Mouse (Mus musculus) spleen, postnatal 14 days (tissue): ENCODE data around the gene Carm1.

Experiments
- DNase-seq, 2 experiments: peaks; one replicate each; pipeline ENCODE4 v3.0.0; 2021 to 2022; ENCODE audit warnings: low spot score in 2 of 2

The Carm1 gene

DNA sequence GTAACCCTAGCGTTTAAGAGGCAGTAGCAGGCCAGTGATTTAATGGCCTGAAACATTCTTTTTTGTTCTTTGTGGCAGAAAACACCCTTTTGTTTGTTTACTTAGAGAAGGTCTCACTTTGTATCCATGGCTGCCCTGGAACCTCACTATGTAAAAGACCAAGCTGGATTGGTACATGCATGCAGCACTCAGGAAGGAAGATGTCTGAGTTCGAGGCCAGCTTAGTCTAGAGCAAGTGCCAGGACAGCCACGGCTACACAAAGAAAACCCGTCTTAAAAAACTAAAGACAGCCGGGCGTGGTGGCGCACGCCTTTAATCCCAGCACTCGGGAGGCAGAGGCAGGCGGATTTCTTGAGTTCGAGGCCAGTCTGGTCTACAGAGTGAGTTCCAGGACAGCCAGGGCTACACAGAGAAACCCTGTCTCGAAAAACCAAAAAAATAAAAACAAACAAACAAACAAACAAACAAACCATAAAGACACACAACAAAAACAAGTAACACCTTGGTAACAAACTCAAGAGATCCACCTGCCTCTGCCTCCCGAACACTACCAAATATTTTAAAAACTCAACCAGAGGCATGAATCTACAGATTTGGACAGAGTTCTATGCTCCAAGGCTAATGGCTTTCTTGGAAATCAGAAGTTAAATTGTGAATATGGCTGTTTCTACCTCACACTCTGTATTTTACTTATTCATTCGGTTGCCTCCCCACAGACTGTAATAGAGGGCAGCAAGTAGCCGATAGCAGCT, 68.3 kb downstream of the Carm1 start:
- no peak for DNase-seq

DNA sequence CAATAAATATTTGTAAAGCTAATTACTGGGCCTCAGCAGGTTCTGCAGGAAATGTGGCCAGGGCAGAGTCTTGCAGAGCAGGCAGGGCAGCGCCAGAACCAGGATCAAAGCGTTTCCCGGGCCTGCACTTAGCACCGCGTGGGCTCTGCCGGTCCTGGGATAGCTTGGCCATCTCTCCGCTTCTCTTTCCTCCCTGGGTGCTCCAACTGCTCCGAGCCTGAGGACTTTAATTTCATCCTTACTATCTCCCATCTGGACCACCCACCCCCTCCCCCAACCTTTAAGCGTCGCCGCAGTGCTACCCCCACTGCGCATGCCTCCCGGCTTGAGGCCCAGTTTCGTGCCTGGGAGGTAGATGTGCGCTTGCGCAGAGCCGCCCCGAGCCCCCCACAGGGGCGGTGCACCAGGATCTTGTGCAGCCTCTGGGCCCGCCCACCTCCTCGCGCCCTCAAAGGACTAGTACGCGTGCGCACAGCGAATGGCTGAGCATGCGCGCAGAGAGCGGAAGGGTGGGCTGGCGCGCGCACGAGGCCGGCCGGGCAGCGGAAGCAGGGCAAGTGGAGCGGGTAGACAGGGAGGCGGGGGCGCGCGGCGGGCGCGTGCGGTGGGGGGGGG, 69.0 kb downstream of the Carm1 start, which contains the start of gene Smarca4:
Smarca4 (plus strand) TSS at position 553 of the 615 bp plus-strand sequence.
- peak; percentile 97 for DNase-seq

DNA sequence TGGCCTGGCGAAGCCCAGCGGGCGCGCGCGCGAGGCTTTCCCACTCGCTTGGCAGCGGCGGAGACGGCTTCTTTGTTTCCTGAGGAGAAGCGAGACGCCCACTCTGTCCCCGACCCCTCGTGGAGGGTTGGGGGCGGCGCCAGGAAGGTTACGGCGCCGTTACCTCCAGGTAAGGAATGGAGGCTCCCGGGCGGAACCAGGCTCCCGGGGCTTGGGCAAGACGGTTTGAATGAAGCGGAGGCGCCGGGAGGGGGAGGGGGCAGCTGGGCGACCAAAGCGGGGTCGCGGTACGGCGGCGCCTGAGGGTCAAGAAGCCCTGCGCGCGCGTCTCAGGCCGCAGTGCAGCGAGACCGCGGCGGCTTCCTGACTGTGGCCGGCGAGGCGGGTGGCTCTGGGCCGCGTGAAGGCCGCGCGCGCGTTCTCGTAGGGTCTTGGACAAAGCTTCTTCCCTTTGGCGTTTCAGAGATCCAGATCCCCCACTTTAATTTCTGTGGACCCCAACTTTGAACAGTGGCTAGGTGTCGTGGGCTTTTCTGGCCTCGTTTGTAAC, 69.6 kb downstream of the Carm1 start:
- DNase-seq = peak; percentile 72 to 82

DNA sequence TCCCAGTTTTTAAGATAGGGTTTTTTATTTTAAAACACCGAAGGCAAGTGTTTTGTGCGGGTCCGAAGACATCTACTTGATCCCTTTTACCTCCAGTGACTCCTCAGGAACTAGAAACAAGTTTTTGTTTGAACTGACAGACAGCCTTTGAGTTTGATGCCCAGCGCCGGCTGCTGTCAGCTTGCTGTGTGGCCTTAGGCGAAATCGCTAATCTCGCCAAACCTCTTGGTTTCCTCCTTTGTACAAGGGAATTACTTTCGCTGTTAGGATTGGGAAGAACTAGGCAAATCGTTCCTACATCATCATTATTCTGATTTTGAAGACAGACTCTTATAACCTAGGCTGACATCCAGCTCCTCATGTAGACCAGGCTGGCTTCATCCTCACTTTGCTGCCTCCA, 70.4 kb downstream of the Carm1 start:
- DNase-seq = peak in 1 of 2 experiments; percentile 16

DNA sequence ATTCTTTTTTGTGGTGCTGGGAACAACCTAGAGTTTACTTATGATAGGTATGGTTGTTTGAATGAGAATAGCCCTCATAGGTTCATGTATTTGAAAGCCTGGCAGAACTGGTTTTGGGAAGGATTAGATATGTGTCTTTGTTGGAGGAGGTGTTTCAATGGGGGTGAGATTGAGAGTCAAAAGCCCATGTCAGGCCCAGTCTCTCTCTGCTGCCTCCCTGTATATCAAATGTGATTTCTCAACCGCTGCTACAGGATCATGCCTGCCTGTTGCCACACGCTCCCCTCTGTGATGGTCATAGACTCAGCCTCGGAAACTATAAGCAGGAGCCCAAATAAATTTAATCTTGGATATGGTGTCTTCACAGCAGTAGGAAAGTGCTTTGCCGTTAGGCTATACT, 73.5 kb downstream of the Carm1 start:
- DNase-seq = no peak

DNA sequence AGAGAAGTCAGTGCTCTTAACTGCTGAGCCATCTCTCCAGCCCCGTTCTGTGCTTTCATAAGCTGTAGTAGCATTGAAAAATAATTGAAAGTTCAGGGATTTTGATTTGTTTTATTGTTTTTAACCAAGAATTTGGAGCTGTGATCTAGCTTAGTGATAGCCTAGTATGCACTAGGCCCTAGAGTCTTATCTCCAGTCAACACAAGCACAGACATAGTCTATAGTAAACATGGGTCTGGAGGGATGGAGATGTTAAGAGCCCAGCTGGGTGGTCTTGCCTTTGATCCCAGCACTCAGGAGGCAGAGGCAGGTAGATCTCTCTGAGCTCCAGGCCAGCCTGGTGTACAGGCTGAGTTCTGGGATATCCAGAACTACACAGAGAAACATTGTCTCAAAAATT, 76.0 kb downstream of the Carm1 start:
- DNase-seq = no peak

DNA sequence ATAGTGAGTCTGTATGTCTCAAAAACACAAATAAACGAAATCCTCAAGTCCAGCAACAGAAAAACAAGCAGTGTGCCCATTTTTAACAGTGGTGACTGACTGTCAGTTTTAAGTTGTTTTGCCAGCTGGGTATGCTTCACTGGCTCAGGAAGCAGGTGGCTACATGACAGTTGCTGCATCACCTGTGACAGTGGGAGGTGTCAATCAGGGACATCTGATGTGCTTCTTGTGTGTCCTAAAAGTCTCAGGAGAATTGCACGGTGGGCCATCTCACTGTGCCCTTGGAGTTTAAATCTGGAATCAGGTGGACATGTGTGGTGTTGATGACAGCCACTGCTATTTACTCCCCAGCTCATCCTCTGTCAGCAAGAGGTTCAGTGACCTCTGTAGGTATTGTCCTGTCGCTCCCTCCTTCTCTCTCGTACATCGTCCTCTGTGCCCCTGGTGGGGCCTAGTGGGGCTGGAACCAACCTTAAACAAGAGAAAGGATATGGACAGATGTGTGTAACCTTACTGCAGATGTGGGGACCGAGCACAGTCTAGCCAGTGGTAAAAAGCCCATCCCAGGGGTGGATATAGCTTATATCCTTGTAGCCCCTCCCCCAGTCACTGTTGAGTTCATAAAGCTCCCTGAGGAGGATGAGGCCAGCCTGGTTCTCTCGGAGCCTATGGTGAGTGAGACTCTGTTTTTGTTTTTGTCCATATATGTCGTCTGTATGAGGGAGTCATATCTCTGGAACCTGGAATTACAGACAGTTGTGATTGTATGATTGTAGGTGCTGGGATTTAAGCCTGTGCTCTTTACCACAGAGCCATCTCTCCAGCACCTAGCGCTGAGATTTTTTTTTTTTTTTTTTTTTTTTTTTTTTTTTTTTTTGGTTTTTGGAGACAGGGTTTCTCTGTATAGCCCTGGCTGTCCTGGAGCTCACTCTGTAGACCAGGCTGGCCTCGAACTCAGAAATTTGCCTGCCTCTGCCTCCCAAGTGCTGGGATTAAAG, 78.9 kb downstream of the Carm1 start:
- peak in 1 of 2 experiments; percentile 23 for DNase-seq

DNA sequence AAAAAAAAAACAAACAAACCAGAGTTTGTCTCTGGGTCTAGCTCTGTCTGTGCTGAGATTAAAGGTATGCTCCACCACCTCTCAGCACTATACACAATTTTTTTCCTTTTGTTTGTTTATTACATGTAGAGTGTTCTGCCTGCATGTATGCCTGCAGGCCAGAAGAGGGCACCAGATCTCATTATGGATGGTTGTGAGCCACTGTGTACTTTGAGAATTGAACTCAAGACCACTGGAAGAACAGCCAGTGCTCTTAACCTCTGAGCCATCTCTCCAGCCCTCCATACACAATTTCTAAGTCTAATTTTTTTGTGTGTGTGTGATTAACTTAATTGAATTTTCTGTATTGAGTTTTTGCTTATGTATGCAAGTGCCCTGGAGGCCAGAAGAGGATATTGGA, 79.9 kb downstream of the Carm1 start:
- DNase-seq = no peak

DNA sequence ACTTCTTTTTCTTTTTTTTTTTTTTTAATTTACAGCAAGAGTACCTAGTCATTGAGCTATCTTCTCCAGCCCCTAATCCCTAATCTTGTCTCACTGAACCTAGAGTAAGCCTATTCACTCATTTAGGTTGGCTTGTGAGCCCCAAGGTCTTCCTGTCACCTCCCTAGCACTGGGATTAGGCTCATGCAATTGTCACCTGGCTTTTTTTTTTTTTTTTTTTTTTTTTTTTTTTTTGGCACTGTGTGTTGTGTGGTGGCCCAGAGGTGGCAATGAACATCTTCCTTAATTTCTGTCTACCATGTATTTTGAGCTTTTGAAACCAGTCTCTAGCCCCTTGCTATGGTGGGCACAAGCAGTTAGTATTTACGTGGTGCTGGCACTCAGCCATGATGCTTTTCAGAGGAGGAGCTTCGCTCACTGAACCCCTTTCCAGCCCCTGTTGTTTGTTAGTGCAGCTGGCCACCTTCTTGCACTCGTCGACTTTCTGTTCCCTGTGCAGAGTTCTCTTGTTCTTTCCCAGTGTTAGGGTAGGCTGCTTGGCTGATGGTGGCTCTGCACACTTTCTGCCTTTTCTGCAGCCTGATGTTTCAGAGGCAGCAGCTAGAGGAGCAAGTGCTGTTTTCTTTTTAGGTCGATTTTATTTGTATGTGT, 80.6 kb downstream of the Carm1 start:
- DNase-seq = peak in 1 of 2 experiments; percentile 16

DNA sequence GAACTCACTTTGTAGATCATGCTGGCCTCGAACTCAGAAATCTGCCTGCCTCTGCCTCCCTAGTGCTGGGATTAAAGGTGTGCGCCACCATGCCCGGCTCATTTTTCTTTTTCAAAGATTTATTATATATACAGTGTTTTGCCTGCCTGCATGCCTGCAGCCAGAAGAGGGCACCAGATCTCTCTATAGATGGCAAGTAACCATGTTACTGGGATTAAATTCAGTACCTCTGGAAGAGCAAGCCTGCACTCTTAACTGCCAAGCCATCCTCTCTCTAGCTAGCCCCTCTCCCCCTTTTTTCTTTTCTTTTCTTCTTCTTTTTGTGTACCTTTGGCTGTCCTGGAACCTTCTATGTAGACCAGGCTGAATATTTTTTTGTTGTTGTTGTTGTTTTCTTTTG, 84.0 kb downstream of the Carm1 start:
- peak in 1 of 2 experiments; percentile 36 for DNase-seq

DNA sequence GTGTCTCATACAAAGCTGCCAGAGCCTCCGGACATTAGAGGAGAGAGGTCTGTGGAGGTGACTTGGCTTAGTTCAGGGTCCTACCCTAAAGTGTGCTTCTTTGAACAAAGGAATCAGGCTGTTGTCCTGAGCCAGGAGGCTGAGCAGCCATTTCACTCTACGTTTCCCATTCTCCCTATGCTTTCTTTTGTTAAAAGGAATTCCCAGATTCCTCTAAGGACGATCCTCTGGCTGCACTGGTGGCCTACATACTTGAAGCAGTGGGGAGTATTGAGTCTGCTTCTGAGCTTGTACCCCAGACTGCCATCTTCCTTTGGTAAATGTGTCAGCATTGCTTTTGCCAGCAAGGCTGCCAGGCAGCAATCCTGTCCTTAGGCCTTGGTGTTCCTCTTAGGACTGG, 86.4 kb downstream of the Carm1 start:
- DNase-seq = no peak

DNA sequence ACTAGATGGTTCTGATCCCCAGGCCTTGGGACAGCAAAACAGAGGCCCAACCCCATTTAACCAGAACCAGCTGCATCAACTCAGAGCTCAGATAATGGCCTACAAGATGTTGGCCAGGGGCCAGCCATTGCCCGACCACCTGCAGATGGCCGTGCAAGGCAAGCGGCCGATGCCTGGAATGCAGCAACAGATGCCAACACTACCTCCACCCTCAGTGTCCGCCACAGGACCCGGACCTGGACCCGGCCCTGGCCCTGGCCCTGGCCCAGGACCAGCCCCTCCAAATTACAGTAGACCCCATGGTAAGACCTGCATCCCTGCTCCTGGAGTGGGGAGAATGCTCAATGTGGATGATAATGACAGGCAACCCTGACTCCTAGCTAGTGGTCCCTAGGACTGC, 88.9 kb downstream of the Carm1 start:
- DNase-seq = no peak

DNA sequence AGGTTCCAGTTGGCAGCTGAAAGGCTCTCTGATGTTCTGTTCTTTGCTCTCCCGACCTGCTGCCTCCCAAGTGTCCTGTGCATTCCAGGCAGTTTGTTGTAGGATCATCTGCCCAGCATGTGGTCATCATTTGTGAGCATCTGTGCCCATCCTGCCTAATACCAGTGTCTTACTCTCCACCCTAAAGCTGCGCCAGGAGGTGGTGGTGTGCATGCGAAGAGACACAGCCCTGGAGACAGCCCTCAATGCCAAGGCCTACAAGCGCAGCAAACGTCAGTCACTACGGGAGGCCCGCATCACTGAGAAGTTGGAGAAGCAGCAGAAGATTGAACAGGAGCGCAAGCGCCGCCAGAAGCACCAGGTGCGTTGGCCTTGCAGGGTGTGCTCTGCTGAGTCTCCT, 92.3 kb downstream of the Carm1 start:
- no peak for DNase-seq
